Mouse (Mus musculus): ENCODE measurements around the gene Lrp5. TPM values are rescaled to one million over a fixed set of nuclear protein-coding genes. Genes with fewer than 3 reads are reported as not detected.

Gene Lrp5
- polyA plus RNA-seq, 1 experiment from 2014 or later: 5.3 TPM

- Histone ChIP-seq H3K9ac (ENCODE audit: low read depth, low read length) (peak overlapping the region; percentile 22; the same call in 1 of the 2 replicates), H3K4me2 (no peak overlapping the region), H3K27me3 (ENCODE audit: control insufficient read depth, insufficient read depth, low read length) (no peaks in the 10 kb centered on the region), H3K4me3 (ENCODE audit: low read depth, low read length) (no peak overlapping the region), H3K27ac (ENCODE audit: low read depth, low read length) (no peak overlapping the region), H3K4me1 (ENCODE audit: control insufficient read depth, insufficient read depth, low read length) (peaks cover 35% of the 10 kb centered on the region), H3K9me3 (replicated peaks; ENCODE audit: control insufficient read depth, low read length) (no peaks in the 10 kb centered on the region), H3K36me3 (ENCODE audit: control insufficient read depth, insufficient read depth, low read length) (peaks cover 8% of the 10 kb centered on the region)
- WGBS (ENCODE audit: insufficient replicate concordance): 65% methylated on average over 3 of the region's 3 CpGs
- ATAC-seq (replicated peaks; ENCODE audit: insufficient number of reproducible peaks, low FRiP score, low TSS enrichment): no peak
Observed at GRCm38 (mm10) chr19:3645813-3646212, 40.6 kb downstream of the Lrp5 start.

- peaks cover 8% of the 10 kb centered on the region for H3K36me3 ChIP-seq (ENCODE audit: control insufficient read depth, insufficient read depth, low read length)
Observed at GRCm38 (mm10) chr19:3645318-3645717, 41.0 kb downstream of the Lrp5 start.

GRCm38 (mm10) chr19:3639561-3639960 lies 46.8 kb downstream of the Lrp5 start:
- Histone ChIP-seq H3K9me3 (replicated peaks; ENCODE audit: control insufficient read depth, low read length) (no peaks in the 10 kb centered on the region), H3K36me3 (ENCODE audit: control insufficient read depth, insufficient read depth, low read length) (0 out of 2 replicates have a peak, but pooled peaks cover 3% of the 10 kb centered on the region), H3K27ac (ENCODE audit: low read depth, low read length) (peak overlapping the region; percentile 75; the same call in 1 of the 2 replicates), H3K4me2 (no peak overlapping the region), H3K9ac (ENCODE audit: low read depth, low read length) (no peak overlapping the region), H3K4me1 (ENCODE audit: control insufficient read depth, insufficient read depth, low read length) (peaks cover 64% of the 10 kb centered on the region), H3K27me3 (ENCODE audit: control insufficient read depth, insufficient read depth, low read length) (no peaks in the 10 kb centered on the region), H3K4me3 (ENCODE audit: low read depth, low read length) (no peak overlapping the region)
- no peak for ATAC-seq (replicated peaks; ENCODE audit: insufficient number of reproducible peaks, low FRiP score, low TSS enrichment)
- WGBS (ENCODE audit: insufficient replicate concordance): 87% methylated on average over 7 of the region's 7 CpGs

More at GRCm38 (mm10) chr19:3645318-3645717, 41.0 kb downstream of the Lrp5 start:
- Histone ChIP-seq H3K9me3 (replicated peaks; ENCODE audit: control insufficient read depth, low read length) (no peaks in the 10 kb centered on the region), H3K4me1 (ENCODE audit: control insufficient read depth, insufficient read depth, low read length) (peaks cover 37% of the 10 kb centered on the region), H3K27me3 (ENCODE audit: control insufficient read depth, insufficient read depth, low read length) (no peaks in the 10 kb centered on the region), H3K27ac (ENCODE audit: low read depth, low read length) (no peak overlapping the region), H3K4me2 (no peak overlapping the region), H3K9ac (ENCODE audit: low read depth, low read length) (no peak overlapping the region), H3K4me3 (ENCODE audit: low read depth, low read length) (no peak overlapping the region)
- no peak for ATAC-seq (replicated peaks; ENCODE audit: insufficient number of reproducible peaks, low FRiP score, low TSS enrichment)
- 72% methylated on average over 4 of the region's 4 CpGs for WGBS (ENCODE audit: insufficient replicate concordance)

- peaks cover 61% of the 10 kb centered on the region for H3K4me1 ChIP-seq (ENCODE audit: control insufficient read depth, insufficient read depth, low read length)
- peak overlapping the region; percentile 13; the same call in 1 of the 2 replicates for H3K9ac ChIP-seq (ENCODE audit: low read depth, low read length)
- 28% methylated on average over 8 of the region's 8 CpGs for WGBS (ENCODE audit: insufficient replicate concordance)
- H3K27me3 ChIP-seq (ENCODE audit: control insufficient read depth, insufficient read depth, low read length): no peaks in the 10 kb centered on the region
- peak overlapping the region; percentile 75 for H3K27ac ChIP-seq (ENCODE audit: low read depth, low read length)
- ATAC-seq (replicated peaks; ENCODE audit: insufficient number of reproducible peaks, low FRiP score, low TSS enrichment): peak; percentile 59
- 0 out of 2 replicates have a peak, but pooled peaks cover under 1% of the 10 kb centered on the region for H3K36me3 ChIP-seq (ENCODE audit: control insufficient read depth, insufficient read depth, low read length)
- H3K9me3 ChIP-seq (replicated peaks; ENCODE audit: control insufficient read depth, low read length): no peaks in the 10 kb centered on the region
- H3K4me2 ChIP-seq: no peak overlapping the region
- no peak overlapping the region for H3K4me3 ChIP-seq (ENCODE audit: low read depth, low read length)
Observed at GRCm38 (mm10) chr19:3638698-3639097, 47.7 kb downstream of the Lrp5 start.

- Histone ChIP-seq H3K9ac (ENCODE audit: low read depth, low read length) (no peak overlapping the region), H3K27me3 (ENCODE audit: control insufficient read depth, insufficient read depth, low read length) (no peaks in the 10 kb centered on the region), H3K4me2 (no peak overlapping the region), H3K27ac (ENCODE audit: low read depth, low read length) (no peak overlapping the region), H3K9me3 (replicated peaks; ENCODE audit: control insufficient read depth, low read length) (no peaks in the 10 kb centered on the region), H3K36me3 (ENCODE audit: control insufficient read depth, insufficient read depth, low read length) (no peaks in the 10 kb centered on the region; the same call in 1 of the 2 replicates), H3K4me3 (ENCODE audit: low read depth, low read length) (no peak overlapping the region), H3K4me1 (ENCODE audit: control insufficient read depth, insufficient read depth, low read length) (peaks cover 8% of the 10 kb centered on the region; the same call in 1 of the 2 replicates)
- no peak for ATAC-seq (replicated peaks; ENCODE audit: insufficient number of reproducible peaks, low FRiP score, low TSS enrichment)
- WGBS (ENCODE audit: insufficient replicate concordance): 67% methylated on average over 7 of the region's 7 CpGs
Observed at GRCm38 (mm10) chr19:3632018-3632417, 54.3 kb downstream of the Lrp5 start.

- Histone ChIP-seq H3K4me2 (no peak overlapping the region), H3K9me3 (replicated peaks; ENCODE audit: control insufficient read depth, low read length) (no peaks in the 10 kb centered on the region), H3K27me3 (ENCODE audit: control insufficient read depth, insufficient read depth, low read length) (no peaks in the 10 kb centered on the region), H3K4me1 (ENCODE audit: control insufficient read depth, insufficient read depth, low read length) (peaks cover 7% of the 10 kb centered on the region; the same call in 1 of the 2 replicates), H3K9ac (ENCODE audit: low read depth, low read length) (no peak overlapping the region), H3K36me3 (ENCODE audit: control insufficient read depth, insufficient read depth, low read length) (no peaks in the 10 kb centered on the region; the same call in 1 of the 2 replicates), H3K27ac (ENCODE audit: low read depth, low read length) (no peak overlapping the region), H3K4me3 (ENCODE audit: low read depth, low read length) (no peak overlapping the region)
- 82% methylated on average over 5 of the region's 5 CpGs for WGBS (ENCODE audit: insufficient replicate concordance)
- no peak for ATAC-seq (replicated peaks; ENCODE audit: insufficient number of reproducible peaks, low FRiP score, low TSS enrichment)
Observed at GRCm38 (mm10) chr19:3631431-3631830, 54.9 kb downstream of the Lrp5 start.

- H3K4me2 ChIP-seq: no peak overlapping the region
- H3K27me3 ChIP-seq (ENCODE audit: control insufficient read depth, insufficient read depth, low read length): no peaks in the 10 kb centered on the region
- peaks cover 3% of the 10 kb centered on the region; the same call in 1 of the 2 replicates for H3K4me1 ChIP-seq (ENCODE audit: control insufficient read depth, insufficient read depth, low read length)
- no peak overlapping the region for H3K27ac ChIP-seq (ENCODE audit: low read depth, low read length)
- no peaks in the 10 kb centered on the region; the same call in none of the 2 replicates for H3K36me3 ChIP-seq (ENCODE audit: control insufficient read depth, insufficient read depth, low read length)
- no peaks in the 10 kb centered on the region for H3K9me3 ChIP-seq (replicated peaks; ENCODE audit: control insufficient read depth, low read length)
- no peak for ATAC-seq (replicated peaks; ENCODE audit: insufficient number of reproducible peaks, low FRiP score, low TSS enrichment)
- H3K9ac ChIP-seq (ENCODE audit: low read depth, low read length): no peak overlapping the region
- no peak overlapping the region for H3K4me3 ChIP-seq (ENCODE audit: low read depth, low read length)
- 62% methylated on average over 5 of the region's 5 CpGs for WGBS (ENCODE audit: insufficient replicate concordance)
Observed at GRCm38 (mm10) chr19:3630486-3630885, 55.9 kb downstream of the Lrp5 start.

GRCm38 (mm10) chr19:3630027-3630426 lies 56.3 kb downstream of the Lrp5 start:
- Histone ChIP-seq H3K4me1 (ENCODE audit: control insufficient read depth, insufficient read depth, low read length) (peaks cover 3% of the 10 kb centered on the region; the same call in 1 of the 2 replicates), H3K27ac (ENCODE audit: low read depth, low read length) (no peak overlapping the region), H3K27me3 (ENCODE audit: control insufficient read depth, insufficient read depth, low read length) (no peaks in the 10 kb centered on the region), H3K9me3 (replicated peaks; ENCODE audit: control insufficient read depth, low read length) (no peaks in the 10 kb centered on the region), H3K4me3 (ENCODE audit: low read depth, low read length) (no peak overlapping the region), H3K4me2 (no peak overlapping the region), H3K9ac (ENCODE audit: low read depth, low read length) (no peak overlapping the region), H3K36me3 (ENCODE audit: control insufficient read depth, insufficient read depth, low read length) (no peaks in the 10 kb centered on the region; the same call in none of the 2 replicates)
- WGBS (ENCODE audit: insufficient replicate concordance): 93% methylated on average over 20 of the region's 20 CpGs
- ATAC-seq (replicated peaks; ENCODE audit: insufficient number of reproducible peaks, low FRiP score, low TSS enrichment): no peak

- Histone ChIP-seq H3K4me1 (ENCODE audit: control insufficient read depth, insufficient read depth, low read length) (no peaks in the 10 kb centered on the region), H3K9ac (ENCODE audit: low read depth, low read length) (no peak overlapping the region), H3K4me2 (no peak overlapping the region), H3K27me3 (ENCODE audit: control insufficient read depth, insufficient read depth, low read length) (no peaks in the 10 kb centered on the region), H3K27ac (ENCODE audit: low read depth, low read length) (no peak overlapping the region), H3K9me3 (replicated peaks; ENCODE audit: control insufficient read depth, low read length) (no peaks in the 10 kb centered on the region), H3K36me3 (ENCODE audit: control insufficient read depth, insufficient read depth, low read length) (no peaks in the 10 kb centered on the region; the same call in none of the 2 replicates), H3K4me3 (ENCODE audit: low read depth, low read length) (no peak overlapping the region)
- ATAC-seq (replicated peaks; ENCODE audit: insufficient number of reproducible peaks, low FRiP score, low TSS enrichment): no peak
- whole genome bisulfite sequencing (ENCODE audit: insufficient replicate concordance): 83% methylated on average over 8 of the region's 8 CpGs
Observed at GRCm38 (mm10) chr19:3628223-3628622, 58.1 kb downstream of the Lrp5 start.

All from heart, embryonic 11.5 days (tissue).